In genomic region chr14:104567350-104568001, GRCm38 (mm10) we compare ENCODE assay signal across 19 mouse cellular contexts. TPM values are rescaled to one million over a fixed set of nuclear protein-coding genes. Genes with fewer than 3 reads are reported as not detected.
DNase-seq lines count a peak whose midpoint lies in the region; ATAC-seq lines count a peak whose summit lies in the region.
"Had no signal": no experiment of that assay in that cellular context is flagged by ENCODE, and none has a peak within 500 bp of the region (broad histone marks: within the 10 kb centered on the region; RNA-seq: fewer than 3 reads in every experiment).

No protein-coding gene starts in this region.

- H3K4me1 ChIP-seq in forebrain, embryonic 13.5 days: peaks cover 14% of the 10 kb centered on the region; the same call in 1 of the 2 replicates
- peaks cover 6% of the 10 kb centered on the region; the same call in 1 of the 2 replicates for H3K4me1 ChIP-seq in hindbrain, embryonic 15.5 days (replicated peaks)
- no peaks in the 10 kb centered on the region for H3K4me1 ChIP-seq in neural tube, embryonic 12.5 days
- no peaks in the 10 kb centered on the region for H3K4me1 ChIP-seq in kidney, embryonic 15.5 days
- H3K4me1 ChIP-seq: embryonic facial prominence, embryonic 15.5 days; heart, embryonic 10.5 days; intestine, embryonic 15.5 days; liver, embryonic 13.5 days had no signal

- no peaks in the 10 kb centered on the region for H3K36me3 ChIP-seq in forebrain, embryonic 13.5 days (ENCODE audit: poor library complexity, severe bottlenecking)
- H3K36me3 ChIP-seq in hindbrain, embryonic 15.5 days: no peaks in the 10 kb centered on the region
- no peaks in the 10 kb centered on the region for H3K36me3 ChIP-seq in neural tube, embryonic 12.5 days
- H3K36me3 ChIP-seq in kidney, embryonic 15.5 days: no peaks in the 10 kb centered on the region
- H3K36me3 ChIP-seq: embryonic facial prominence, embryonic 15.5 days; heart, embryonic 10.5 days; intestine, embryonic 15.5 days; liver, embryonic 13.5 days had no signal

- H3K27me3 ChIP-seq in forebrain, embryonic 13.5 days: no peaks in the 10 kb centered on the region
- no peaks in the 10 kb centered on the region for H3K27me3 ChIP-seq in hindbrain, embryonic 15.5 days
- H3K27me3 ChIP-seq in neural tube, embryonic 12.5 days (replicated peaks): no peaks in the 10 kb centered on the region
- no peaks in the 10 kb centered on the region for H3K27me3 ChIP-seq in kidney, embryonic 15.5 days
- H3K27me3 ChIP-seq: CH12.LX; embryonic facial prominence, embryonic 15.5 days; intestine, embryonic 15.5 days; liver, embryonic 13.5 days had no signal

- WGBS in forebrain, embryonic 13.5 days: 27% methylated on average over 6 of the region's 6 CpGs
- WGBS in hindbrain, embryonic 15.5 days: 23% methylated on average over 6 of the region's 6 CpGs
- WGBS in neural tube, embryonic 12.5 days: 47% methylated on average over 6 of the region's 6 CpGs
- WGBS in kidney, embryonic 15.5 days: 73% methylated on average over 6 of the region's 6 CpGs

- no peak overlapping the region for H3K4me3 ChIP-seq in forebrain, embryonic 13.5 days
- H3K4me3 ChIP-seq in hindbrain, embryonic 15.5 days: no peak overlapping the region
- no peak overlapping the region for H3K4me3 ChIP-seq in neural tube, embryonic 12.5 days
- no peak overlapping the region for H3K4me3 ChIP-seq in kidney, embryonic 15.5 days (replicated peaks)
- H3K4me3 ChIP-seq: embryonic facial prominence, embryonic 15.5 days; heart, embryonic 10.5 days; intestine, embryonic 15.5 days; liver, embryonic 13.5 days had no signal

- H3K27ac ChIP-seq in forebrain, embryonic 13.5 days: peak overlapping the region; percentile 61
- H3K27ac ChIP-seq in hindbrain, embryonic 15.5 days (replicated peaks): 0 out of 2 replicates have a peak overlapping the region, but pooled peaks have one; percentile 34
- H3K27ac ChIP-seq in neural tube, embryonic 12.5 days: no peak overlapping the region
- no peak overlapping the region for H3K27ac ChIP-seq in kidney, embryonic 15.5 days
- H3K27ac ChIP-seq: embryonic facial prominence, embryonic 15.5 days; heart, embryonic 10.5 days; intestine, embryonic 15.5 days; liver, embryonic 13.5 days had no signal

- no peak overlapping the region for H3K4me2 ChIP-seq in forebrain, embryonic 13.5 days
- peak overlapping the region; percentile 6; the same call in 1 of the 2 replicates for H3K4me2 ChIP-seq in hindbrain, embryonic 15.5 days
- H3K4me2 ChIP-seq in neural tube, embryonic 12.5 days (replicated peaks): no peak overlapping the region
- H3K4me2 ChIP-seq in kidney, embryonic 15.5 days: no peak overlapping the region
- H3K4me2 ChIP-seq: embryonic facial prominence, embryonic 15.5 days; intestine, embryonic 15.5 days; liver, embryonic 13.5 days had no signal

- no peaks in the 10 kb centered on the region for H3K9me3 ChIP-seq in forebrain, embryonic 13.5 days (replicated peaks)
- no peaks in the 10 kb centered on the region for H3K9me3 ChIP-seq in hindbrain, embryonic 15.5 days
- H3K9me3 ChIP-seq in neural tube, embryonic 12.5 days: no peaks in the 10 kb centered on the region
- no peaks in the 10 kb centered on the region for H3K9me3 ChIP-seq in kidney, embryonic 15.5 days (replicated peaks)
- H3K9me3 ChIP-seq: embryonic facial prominence, embryonic 15.5 days; heart, embryonic 10.5 days; intestine, embryonic 15.5 days; liver, embryonic 13.5 days had no signal

- peak; percentile 46 for DNase-seq in embryo, embryonic 11 days
- no peak for DNase-seq in embryo, embryonic 9.5 days (ENCODE audit: extremely low spot score)
- no peak for DNase-seq in spleen, postnatal 14 days (ENCODE audit: low spot score in 2 of 2)
- DNase-seq in frontal cortex, postnatal 36 days (ENCODE audit: low spot score in 2 of 2): no peak
- DNase-seq: adrenal gland, postnatal 36 days; gastrocnemius, postnatal 36 days; heart, postnatal 14 days; kidney, postnatal 4 days; liver, embryonic 13.5 days; lung, postnatal 10 days; thymus, adult 18-20 months had no signal

- peak; percentile 93 for ATAC-seq in forebrain, embryonic 13.5 days
- no peak for ATAC-seq in hindbrain, embryonic 15.5 days (ENCODE audit: low FRiP score, low read depth)
- peak; percentile 83 for ATAC-seq in neural tube, embryonic 12.5 days (ENCODE audit: low FRiP score, low read depth)
- no peak for ATAC-seq in kidney, embryonic 15.5 days (replicated peaks; ENCODE audit: low FRiP score)
- ATAC-seq: intestine, embryonic 15.5 days had no signal

- H3K9ac ChIP-seq in forebrain, embryonic 13.5 days: no peak overlapping the region
- no peak overlapping the region for H3K9ac ChIP-seq in hindbrain, embryonic 15.5 days
- no peak overlapping the region for H3K9ac ChIP-seq in neural tube, embryonic 12.5 days
- no peak overlapping the region for H3K9ac ChIP-seq in kidney, embryonic 15.5 days
- H3K9ac ChIP-seq: embryonic facial prominence, embryonic 15.5 days; intestine, embryonic 15.5 days; liver, embryonic 13.5 days had no signal

RNA-seq across cellular contexts. Expression of gene Rnf219, which starts 45.0 kb away (rescaled TPM):
- polyA plus RNA-seq in forebrain, embryonic 13.5 days (2015; fragmentation: Nextera tagmentation; extraction: Ambion mirVana): 35.4 and 38.9 TPM in 2 replicates
- 22.8 and 32.2 TPM in 2 replicates for polyA plus RNA-seq in hindbrain, embryonic 15.5 days (2015; fragmentation: Nextera tagmentation; extraction: Ambion mirVana)
- polyA plus RNA-seq in neural tube, embryonic 12.5 days (2016; fragmentation: Nextera tagmentation; extraction: Ambion mirVana): 36.8 and 37.1 TPM in 2 replicates
- polyA plus RNA-seq in kidney, embryonic 15.5 days (2015; fragmentation: Nextera tagmentation; extraction: Ambion mirVana): 28.3 and 29.1 TPM in 2 replicates

Comparison
In these comparisons a context has a peak if more than half of its experiments do, and no peak if none do; other contexts are left out.
1. ATAC-seq: peak in forebrain, embryonic 13.5 days (single experiment) and neural tube, embryonic 12.5 days (single experiment); none in hindbrain, embryonic 15.5 days (single experiment) and kidney, embryonic 15.5 days (single experiment).
2. H3K27ac ChIP-seq: peak in forebrain, embryonic 13.5 days (single experiment) and hindbrain, embryonic 15.5 days (single experiment); none in neural tube, embryonic 12.5 days (single experiment) and kidney, embryonic 15.5 days (single experiment).